Mouse (Mus musculus) thymus, postnatal 25 days (tissue): ENCODE results near the gene Sec16a.

Experiments
- DNase-seq: peaks from one replicate; pipeline ENCODE4 v3.0.0; 2022

The Sec16a gene

GRCm38 (mm10) chr2:26472312-26473090 is 27.5 kb upstream of the Sec16a start:
- DNase-seq, result no peak

- no peak for DNase-seq
These were observed 26.8 kb upstream of the Sec16a start for GRCm38 (mm10) chr2:26471652-26472285.

- DNase-seq, result no peak
These were observed 26.0 kb upstream of the Sec16a start for GRCm38 (mm10) chr2:26470967-26471366.

GRCm38 (mm10) chr2:26468376-26468775 is 23.4 kb upstream of the Sec16a start:
- peak; percentile 79 for DNase-seq

- no peak for DNase-seq
These were observed 18.4 kb upstream of the Sec16a start for GRCm38 (mm10) chr2:26463412-26463811.

GRCm38 (mm10) chr2:26462980-26463379 is 18.0 kb upstream of the Sec16a start:
- DNase-seq, result no peak

- no peak for DNase-seq
These were observed 16.7 kb upstream of the Sec16a start for GRCm38 (mm10) chr2:26461667-26462066.

GRCm38 (mm10) chr2:26460837-26461236 is 15.8 kb upstream of the Sec16a start:
- peak; percentile 66 for DNase-seq

- DNase-seq, result no peak
These were observed 15.2 kb upstream of the Sec16a start for GRCm38 (mm10) chr2:26460097-26460646.

- DNase-seq, result no peak
These were observed 14.5 kb upstream of the Sec16a start for GRCm38 (mm10) chr2:26459478-26459877.

GRCm38 (mm10) chr2:26458402-26459124 is 13.5 kb upstream of the Sec16a start:
- no peak for DNase-seq

- DNase-seq, result peak; percentile 85
These were observed 4.4 kb upstream of the Sec16a start for GRCm38 (mm10) chr2:26449121-26450060.

- DNase-seq, result no peak
These were observed 2.4 kb upstream of the Sec16a start for GRCm38 (mm10) chr2:26447451-26447850.

- no peak for DNase-seq
These were observed 1.7 kb upstream of the Sec16a start for GRCm38 (mm10) chr2:26446671-26447070.

GRCm38 (mm10) chr2:26445666-26446445 is 840 bp upstream of the Sec16a start:
- DNase-seq, result no peak

- no peak for DNase-seq
These were observed 648 bp downstream of the Sec16a start for GRCm38 (mm10) chr2:26444368-26444767.

GRCm38 (mm10) chr2:26443876-26444275 is 1.1 kb downstream of the Sec16a start:
- DNase-seq, result no peak

- DNase-seq, result no peak
These were observed 2.2 kb downstream of the Sec16a start for GRCm38 (mm10) chr2:26442843-26443242.

- DNase-seq, result no peak
These were observed 3.3 kb downstream of the Sec16a start for GRCm38 (mm10) chr2:26441688-26442087.

GRCm38 (mm10) chr2:26441261-26441660 is 3.8 kb downstream of the Sec16a start:
- DNase-seq, result no peak

GRCm38 (mm10) chr2:26439671-26440070 is 5.3 kb downstream of the Sec16a start:
- DNase-seq, result no peak
